Mouse (Mus musculus) urinary bladder, postnatal 25 days (tissue): Measurements from ENCODE around the gene Rwdd2b.

Source experiments
- DNase-seq: peaks from one replicate; pipeline ENCODE4 v3.0.0; 2022; ENCODE audit warnings: low spot score

Rwdd2b gene

GRCm38 (mm10) chr16:87440184-87440686, at the start of gene Rwdd2b:
TSS of gene Rwdd2b (minus strand) at chr16:87440573.
- peak; percentile 93 for DNase-seq

DNA sequence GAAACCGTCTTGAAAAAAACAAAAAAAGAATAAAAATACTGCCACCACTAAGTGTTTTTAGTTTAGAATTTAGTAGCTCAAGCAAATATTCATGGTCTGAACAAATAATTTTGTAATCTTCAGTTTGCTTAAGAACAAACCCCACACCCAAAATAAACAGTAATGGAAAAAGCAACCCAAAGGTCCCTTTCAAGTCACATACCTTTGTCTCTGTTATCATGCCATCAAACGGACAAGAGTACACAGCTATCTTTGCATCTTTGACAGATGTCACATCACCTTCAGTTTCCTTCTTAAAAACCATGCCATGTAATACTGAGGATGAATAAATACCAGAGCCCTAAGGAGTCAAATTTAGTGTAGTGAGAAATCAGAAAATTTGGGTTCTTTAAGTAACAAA, 48.2 kb upstream of the Rwdd2b start:
- no peak for DNase-seq

- DNase-seq, result no peak
These were observed 46.4 kb upstream of the Rwdd2b start for GRCm38 (mm10) chr16:87486739-87487138.

DNA sequence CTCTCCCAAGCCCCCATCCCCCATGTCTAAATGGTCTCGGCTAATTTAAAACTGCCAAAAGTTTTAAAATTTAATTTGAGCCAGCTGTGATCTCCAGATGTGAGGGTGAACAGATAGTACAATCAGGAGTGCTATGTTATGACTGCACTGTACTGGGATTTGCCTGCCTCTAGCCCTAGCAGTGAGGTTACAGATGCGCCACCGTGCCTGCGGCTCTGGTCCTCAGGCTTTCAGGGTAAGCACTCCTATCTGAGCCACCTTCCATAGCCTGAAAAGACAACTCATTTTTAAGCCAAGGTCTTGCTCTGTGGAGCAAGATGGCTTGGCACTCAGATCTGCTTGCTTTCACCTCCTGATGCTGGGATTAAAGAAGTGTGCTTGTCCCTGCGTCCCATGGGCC, 44.0 kb upstream of the Rwdd2b start:
- DNase-seq, result no peak

DNA sequence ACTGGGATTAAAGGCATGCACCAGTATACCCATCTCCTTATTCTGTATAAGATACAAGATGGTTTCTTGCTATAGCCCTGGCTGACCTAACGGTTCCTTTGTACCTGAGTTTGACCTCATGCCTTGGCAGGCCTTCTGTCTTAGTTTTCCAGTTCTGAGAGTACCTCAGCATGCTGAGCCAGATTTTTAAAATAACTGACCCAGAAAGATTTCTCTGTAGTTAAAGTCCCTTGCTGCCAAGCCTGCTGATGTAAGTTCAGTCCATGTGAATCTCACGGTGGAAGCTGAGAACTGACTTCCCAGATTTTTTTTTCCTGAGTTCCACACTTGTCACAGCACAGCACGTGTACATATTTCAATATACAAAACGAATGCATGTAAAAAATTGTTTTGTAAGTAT, 30.2 kb upstream of the Rwdd2b start:
- no peak for DNase-seq

- no peak for DNase-seq
These were observed 18.4 kb upstream of the Rwdd2b start for GRCm38 (mm10) chr16:87458752-87459151.

- DNase-seq, result no peak
These were observed 14.8 kb upstream of the Rwdd2b start for GRCm38 (mm10) chr16:87455180-87455611.

DNA sequence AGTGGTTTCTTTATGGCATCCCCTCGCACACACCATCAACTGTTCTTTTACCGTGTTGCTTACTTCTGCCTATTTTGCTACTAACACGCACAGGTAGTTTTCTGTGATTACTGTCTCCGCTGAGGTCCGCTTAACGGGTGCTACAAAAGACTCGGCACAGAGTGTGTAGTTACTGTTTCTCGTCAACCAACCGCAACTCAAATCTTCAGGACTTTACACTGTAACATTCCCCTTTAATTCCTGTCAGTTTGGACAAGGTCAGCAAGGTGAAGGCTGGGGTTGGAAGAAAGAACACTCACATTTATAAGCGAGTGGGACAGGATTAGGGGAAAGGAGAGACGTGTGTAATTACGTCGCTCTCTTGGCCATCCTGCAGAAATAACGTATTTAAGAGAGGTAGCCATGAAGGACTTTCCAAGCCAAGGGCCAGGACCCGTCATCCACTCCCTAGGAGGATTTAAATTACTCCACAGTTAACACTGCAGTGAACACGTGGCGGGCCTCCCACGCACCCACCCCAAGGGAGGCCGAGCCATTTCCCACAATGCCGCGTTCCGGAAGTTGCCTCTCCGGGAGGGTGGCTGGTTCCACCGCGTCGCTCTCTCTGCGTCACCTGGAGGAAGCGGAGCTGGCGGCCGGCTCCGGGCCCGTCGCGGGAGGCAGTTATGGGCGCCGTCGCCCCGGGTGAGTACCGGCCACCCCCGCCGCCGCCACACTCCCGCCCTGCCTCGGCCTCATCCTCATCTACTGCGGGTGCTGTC, 14.2 kb upstream of the Rwdd2b start, which contains the start of gene Usp16:
Gene Usp16 (plus strand): TSS at position 285 of the 761 bp plus-strand sequence.
- peak; percentile 93 for DNase-seq

DNA sequence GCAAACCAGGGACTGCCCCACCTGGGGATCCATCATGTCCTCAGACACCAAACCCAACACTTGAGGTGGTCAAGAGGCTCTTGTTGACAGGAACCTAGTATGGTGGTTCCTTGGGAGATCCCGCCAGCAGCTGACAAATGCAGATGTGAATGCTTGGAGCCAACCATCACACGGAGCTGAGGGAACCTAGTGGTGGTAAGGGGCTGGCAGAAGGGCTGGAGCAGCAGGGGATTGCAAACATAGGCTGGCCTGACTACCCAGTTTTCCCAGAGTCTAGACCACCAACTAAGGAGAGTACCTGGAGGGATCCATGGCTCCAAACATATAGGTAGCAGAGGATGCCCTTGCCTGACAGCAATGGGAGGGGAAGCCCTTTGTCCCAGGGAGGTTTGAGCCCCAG, 12.9 kb upstream of the Rwdd2b start:
- DNase-seq, result no peak

GRCm38 (mm10) chr16:87445528-87445927, 5.2 kb upstream of the Rwdd2b start:
- no peak for DNase-seq

DNA sequence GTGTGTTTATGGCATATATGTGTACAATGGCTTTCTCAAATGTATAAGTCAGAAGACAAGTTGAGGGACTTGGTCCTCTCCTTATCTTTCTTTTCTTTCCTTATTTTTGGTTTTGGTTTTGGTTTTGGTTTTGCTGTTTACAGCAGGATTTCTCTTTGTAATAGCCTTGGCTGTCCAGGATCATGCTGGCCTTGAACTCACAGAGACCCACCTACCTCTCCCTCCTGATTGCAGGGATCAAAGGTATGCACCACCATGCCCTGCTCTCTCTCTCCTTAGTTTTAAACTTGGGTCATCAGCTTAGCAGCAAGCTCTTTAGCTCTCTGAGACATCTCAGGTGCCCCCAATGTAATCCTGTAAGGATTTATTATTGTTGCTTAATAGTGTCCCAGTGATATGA, 4.7 kb upstream of the Rwdd2b start:
- DNase-seq, result no peak

- no peak for DNase-seq
These were observed 3.7 kb upstream of the Rwdd2b start for GRCm38 (mm10) chr16:87444071-87444470.

- DNase-seq, result no peak
These were observed 2.9 kb upstream of the Rwdd2b start for GRCm38 (mm10) chr16:87443245-87443644.

- no peak for DNase-seq
These were observed 1.9 kb upstream of the Rwdd2b start for GRCm38 (mm10) chr16:87442291-87442690.

DNA sequence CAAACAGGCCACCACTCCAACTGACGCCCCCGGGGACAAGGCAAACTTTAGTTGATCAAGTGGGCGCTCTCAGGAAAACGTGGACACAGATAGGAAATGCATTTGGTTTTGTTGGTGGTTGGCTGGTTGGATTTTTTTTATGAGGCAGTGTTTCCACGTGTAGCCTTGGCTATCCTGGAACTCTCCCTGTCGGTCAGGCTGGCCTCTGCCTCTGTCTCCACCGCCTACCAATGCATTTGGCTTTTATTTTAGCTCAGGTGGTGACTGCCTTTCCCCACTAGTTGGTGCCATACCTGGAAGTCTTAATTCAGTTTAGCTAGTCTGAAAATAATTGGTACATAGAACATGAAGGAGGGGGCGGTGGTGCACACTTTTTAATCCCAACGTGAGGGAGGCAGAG, 716 bp upstream of the Rwdd2b start:
- no peak for DNase-seq

- no peak for DNase-seq
These were observed 1.7 kb downstream of the Rwdd2b start for GRCm38 (mm10) chr16:87438697-87439096.

DNA sequence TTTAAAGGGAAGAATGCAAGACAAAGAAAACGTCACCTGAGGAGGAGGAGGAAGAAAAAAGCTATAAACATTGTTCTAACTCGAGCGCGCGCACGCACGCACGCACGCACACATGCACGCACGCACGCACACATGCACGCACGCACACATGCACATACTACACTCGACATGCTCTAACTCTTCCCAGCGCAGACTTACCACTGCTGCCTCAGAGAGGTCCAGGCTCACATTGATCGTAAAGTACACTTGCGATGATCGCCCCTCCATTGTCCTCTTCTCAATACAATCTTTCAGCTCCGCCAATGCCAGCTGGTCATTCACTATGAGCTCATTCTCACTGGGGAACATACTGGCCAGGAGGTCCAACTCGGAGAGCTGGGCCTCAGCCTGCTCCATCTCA, 3.3 kb downstream of the Rwdd2b start:
- DNase-seq, result no peak

GRCm38 (mm10) chr16:87435411-87436205, 4.8 kb downstream of the Rwdd2b start:
- no peak for DNase-seq

DNA sequence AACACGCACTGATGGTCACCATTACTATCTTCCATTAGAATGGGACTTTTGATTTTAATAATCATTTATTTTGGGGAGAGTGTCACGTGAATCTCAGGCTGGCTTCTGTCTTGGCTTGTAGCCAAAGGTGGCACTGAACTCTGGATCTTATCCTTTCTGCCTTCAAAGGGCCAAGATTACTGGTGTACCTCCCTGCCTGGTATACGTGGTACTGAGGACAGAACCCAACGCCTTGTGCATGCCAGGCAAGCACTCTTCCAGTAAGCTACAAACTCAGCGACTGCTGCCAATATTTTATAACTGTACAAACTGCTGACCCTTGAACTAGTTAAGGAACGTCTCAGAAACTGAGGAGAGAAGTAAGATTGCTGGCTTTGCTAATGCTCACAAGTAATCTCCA, 5.4 kb downstream of the Rwdd2b start:
- no peak for DNase-seq

DNA sequence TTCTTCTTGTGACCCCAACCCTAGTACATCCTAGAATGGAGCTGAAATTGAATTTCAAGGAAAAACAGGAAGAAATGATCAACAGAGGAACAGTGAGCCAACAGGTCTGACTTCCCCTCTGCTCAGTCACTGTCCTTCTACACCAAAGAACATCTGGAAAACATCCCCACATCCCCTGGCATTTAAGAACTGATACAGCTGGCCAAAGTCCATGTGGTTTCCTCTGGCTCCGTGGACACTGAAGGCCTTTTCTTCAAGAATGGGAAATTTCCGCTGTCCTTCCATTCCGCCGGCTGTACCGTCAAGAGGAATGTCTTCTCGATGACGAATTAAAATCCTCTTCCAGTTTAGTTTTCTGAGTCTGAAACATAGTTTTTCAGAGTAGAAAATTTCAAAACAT, 6.1 kb downstream of the Rwdd2b start:
- no peak for DNase-seq

- DNase-seq, result peak; percentile 96
These were observed 8.1 kb downstream of the Rwdd2b start, which contains the start of gene Ltn1 for GRCm38 (mm10) chr16:87432033-87432814. TSS of gene Ltn1 (minus strand) at chr16:87432612.

- DNase-seq, result no peak
These were observed 12.9 kb downstream of the Rwdd2b start for GRCm38 (mm10) chr16:87427516-87427915.
